Mouse (Mus musculus): ENCODE data around the gene Adam22. TPM values are rescaled to one million over a fixed set of nuclear protein-coding genes. Genes with fewer than 3 reads are reported as not detected.
"Not testable (repeated sequence)": the region's sequence is repeated elsewhere in the genome, so short reads cannot be mapped to it uniquely, and the experiment has no call there.

The Adam22 gene
- polyA plus RNA-seq, 1 experiment from 2014 or later, result 7.3 TPM

DNA sequence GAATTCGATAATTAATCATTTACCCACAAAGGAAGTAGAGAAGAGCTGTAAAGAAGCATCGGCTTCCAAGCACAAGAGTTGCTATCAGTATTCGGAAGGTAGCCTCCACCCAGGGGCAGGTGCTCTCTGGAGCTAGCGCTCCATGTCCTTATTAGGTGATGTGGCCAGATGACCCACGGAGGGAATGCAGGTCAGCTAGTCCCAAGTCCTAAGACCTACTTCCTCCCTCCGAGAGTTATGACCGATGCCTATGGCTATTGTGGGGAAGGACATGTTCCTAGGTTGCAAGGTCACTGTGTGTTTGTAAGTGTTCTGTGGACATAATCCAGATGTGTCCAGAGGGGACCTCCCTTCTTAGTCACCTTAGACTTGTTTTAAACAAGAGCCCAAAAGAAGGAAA is 309.9 kb downstream of the Adam22 start:
- H3K4me3 ChIP-seq, result no peak overlapping the region
- no peaks in the 10 kb centered on the region for H3K27me3 ChIP-seq (ENCODE audit: poor library complexity, severe bottlenecking)
- no peak overlapping the region for H3K27ac ChIP-seq
- no peaks in the 10 kb centered on the region for H3K9me3 ChIP-seq
- 94% methylated on average over 7 of the region's 7 CpGs for WGBS
- H3K4me1 ChIP-seq, result peaks cover 18% of the 10 kb centered on the region
- no peak for DNase-seq (ENCODE audit: extremely low spot score, low spot score)
- peaks cover 34% of the 10 kb centered on the region for H3K36me3 ChIP-seq (replicated peaks)

DNA sequence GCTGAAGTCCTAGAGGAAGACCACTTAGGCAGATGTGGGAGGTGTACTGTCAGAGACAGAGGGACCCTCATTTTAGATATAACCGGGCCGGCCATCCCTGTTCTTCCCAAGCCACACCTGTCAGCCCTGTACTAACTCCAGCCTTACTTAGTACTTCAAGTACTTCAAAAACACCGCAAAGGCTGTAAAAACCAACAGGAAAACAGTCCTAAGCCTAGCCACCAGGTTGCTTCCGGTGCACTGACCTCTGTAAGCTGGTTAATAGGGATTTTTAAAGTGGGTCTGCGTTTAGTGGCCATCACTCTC is 311.0 kb downstream of the Adam22 start:
- H3K9me3 ChIP-seq, result no peaks in the 10 kb centered on the region
- peak overlapping the region; percentile 97 for H3K27ac ChIP-seq
- H3K36me3 ChIP-seq (replicated peaks), result peaks cover 29% of the 10 kb centered on the region
- no peaks in the 10 kb centered on the region for H3K27me3 ChIP-seq (ENCODE audit: poor library complexity, severe bottlenecking)
- 74% methylated on average over 5 of the region's 5 CpGs for WGBS
- peaks cover 18% of the 10 kb centered on the region for H3K4me1 ChIP-seq
- peak overlapping the region; percentile 76 for H3K4me3 ChIP-seq
- no peak for DNase-seq (ENCODE audit: extremely low spot score, low spot score)

DNA sequence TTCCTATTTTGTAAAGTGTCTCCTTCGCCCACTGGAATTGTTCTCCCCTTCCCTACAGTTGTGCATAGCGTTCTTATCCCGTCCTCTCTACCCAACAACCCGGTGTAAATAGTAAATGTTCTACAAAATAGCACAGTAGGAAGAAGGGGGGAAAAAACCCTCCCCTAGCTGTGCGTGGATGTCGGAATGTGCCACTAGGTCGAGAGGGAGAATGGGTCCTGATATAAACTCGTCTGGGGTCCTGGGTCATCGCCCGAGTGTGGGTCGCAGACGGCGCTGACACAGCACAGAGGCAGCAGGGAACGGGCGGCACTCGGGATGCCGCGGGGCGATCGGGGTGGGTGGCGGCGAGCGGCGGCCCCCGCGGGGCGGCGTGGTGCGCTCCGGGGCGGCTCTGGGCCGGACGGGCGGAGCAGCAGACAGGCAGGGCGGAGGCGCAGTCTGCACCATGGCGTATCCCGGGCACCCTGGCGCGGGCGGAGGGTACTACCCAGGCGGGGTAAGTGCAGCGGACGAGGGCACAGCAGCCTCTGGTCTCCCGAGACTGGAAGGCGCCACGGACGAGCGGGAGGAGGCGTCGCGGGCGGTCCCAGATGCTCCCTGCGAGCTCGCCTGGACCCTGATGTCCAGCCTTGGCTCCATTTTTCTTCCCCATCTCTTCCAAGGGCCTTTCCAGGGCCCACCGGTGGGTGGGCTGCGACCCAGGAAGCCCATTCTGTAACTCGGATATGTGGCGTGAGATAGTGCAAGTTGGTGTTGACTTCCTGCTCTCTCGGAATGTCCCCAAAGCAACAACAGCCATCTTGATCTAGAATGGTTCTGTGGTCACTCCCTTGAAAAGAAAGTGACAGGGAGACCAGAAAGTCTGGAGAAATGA is 311.6 kb downstream of the Adam22 start:
- peak; percentile 65 for DNase-seq (ENCODE audit: extremely low spot score, low spot score)
- Histone ChIP-seq H3K27me3 (ENCODE audit: poor library complexity, severe bottlenecking) (no peaks in the 10 kb centered on the region), H3K4me3 (peak overlapping the region; percentile 76), H3K4me1 (peaks cover 18% of the 10 kb centered on the region), H3K36me3 (replicated peaks) (peaks cover 24% of the 10 kb centered on the region), H3K27ac (peak overlapping the region; percentile 97), H3K9me3 (no peaks in the 10 kb centered on the region)
- 1% methylated on average over 60 of the region's 60 CpGs for WGBS

DNA sequence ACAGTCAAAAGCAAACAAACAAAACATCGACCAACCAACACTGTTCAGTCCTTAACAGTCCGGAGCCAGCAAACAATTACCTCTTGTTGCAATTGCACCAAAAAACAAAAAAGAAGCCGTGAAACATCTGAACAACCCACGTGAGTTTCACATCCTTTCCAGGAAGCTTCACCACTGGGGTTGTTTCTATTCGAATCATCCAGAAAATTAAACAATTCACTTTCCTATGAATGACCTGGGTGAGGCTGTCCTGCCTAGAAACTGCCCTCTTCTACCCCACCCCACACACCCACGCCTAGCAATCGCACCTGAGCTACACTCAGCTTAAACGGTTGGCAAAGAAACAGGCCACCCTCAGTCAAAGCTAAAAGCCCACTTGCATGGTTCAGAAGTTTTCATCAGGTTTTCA is 312.2 kb downstream of the Adam22 start:
- Histone ChIP-seq H3K27me3 (ENCODE audit: poor library complexity, severe bottlenecking) (no peaks in the 10 kb centered on the region), H3K4me1 (peaks cover 18% of the 10 kb centered on the region), H3K9me3 (no peaks in the 10 kb centered on the region), H3K27ac (peak overlapping the region; percentile 97), H3K36me3 (replicated peaks) (peaks cover 19% of the 10 kb centered on the region), H3K4me3 (peak overlapping the region; percentile 76)
- no peak for DNase-seq (ENCODE audit: extremely low spot score, low spot score)
- 53% methylated on average over 8 of the region's 8 CpGs for WGBS

DNA sequence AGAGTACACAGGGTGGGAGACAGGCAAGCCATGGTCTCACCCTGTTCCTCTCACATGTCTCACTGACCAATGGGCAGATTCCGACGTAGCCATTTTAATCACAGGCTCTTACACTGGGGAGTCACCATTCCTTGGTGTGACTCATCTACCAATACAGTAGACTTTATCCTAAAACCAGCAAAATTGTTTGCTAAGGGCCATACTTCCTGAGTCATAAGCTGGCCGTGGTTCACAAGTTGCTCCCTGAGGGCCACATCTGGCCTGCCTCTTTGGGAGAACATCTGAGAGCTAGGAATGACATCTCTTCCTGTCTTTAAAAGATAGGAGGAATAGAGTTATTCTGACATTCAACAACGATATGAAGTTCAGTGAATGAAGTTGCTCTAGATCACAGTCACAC is 314.1 kb downstream of the Adam22 start:
- Histone ChIP-seq H3K27ac (no peak overlapping the region), H3K36me3 (replicated peaks) (peaks cover 6% of the 10 kb centered on the region; the same call in 1 of the 2 replicates), H3K27me3 (ENCODE audit: poor library complexity, severe bottlenecking) (no peaks in the 10 kb centered on the region), H3K4me3 (no peak overlapping the region), H3K4me1 (peaks cover 18% of the 10 kb centered on the region), H3K9me3 (no peaks in the 10 kb centered on the region)
- WGBS, result 93% methylated on average over 4 of the region's 4 CpGs
- DNase-seq (ENCODE audit: extremely low spot score, low spot score), result no peak

DNA sequence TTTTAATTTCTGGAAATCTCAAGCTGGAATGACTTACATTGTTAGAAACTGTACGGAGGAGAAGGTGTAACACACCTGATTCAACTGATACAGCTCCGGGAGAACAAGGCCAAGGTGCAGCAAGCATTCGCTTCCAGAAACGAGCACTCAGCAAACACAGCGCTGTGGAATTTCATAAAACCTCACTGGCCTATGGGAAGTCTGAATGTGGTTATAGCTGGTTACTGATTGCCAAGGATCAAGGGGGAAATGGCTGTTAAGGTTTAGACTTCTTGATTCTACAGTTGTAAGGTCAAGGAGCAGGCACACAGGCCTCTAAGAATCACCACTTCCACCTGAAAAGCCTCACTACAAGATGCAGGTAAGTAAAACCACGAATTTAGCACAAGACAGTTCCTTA is 322.1 kb downstream of the Adam22 start, which contains the start of gene Sri:
Sri (plus strand) TSS at position 224 of the 400 bp plus-strand sequence.
- no peaks in the 10 kb centered on the region for H3K27me3 ChIP-seq (ENCODE audit: poor library complexity, severe bottlenecking)
- H3K4me1 ChIP-seq, result no peaks in the 10 kb centered on the region
- 88% methylated on average over 6 of the region's 6 CpGs for WGBS
- no peaks in the 10 kb centered on the region for H3K36me3 ChIP-seq (replicated peaks)
- H3K9me3 ChIP-seq, result no peaks in the 10 kb centered on the region
- H3K4me3 ChIP-seq, result no peak within 1 kb of the TSS
- no peak for DNase-seq (ENCODE audit: extremely low spot score, low spot score)
- no peak within 1 kb of the TSS for H3K27ac ChIP-seq

DNA sequence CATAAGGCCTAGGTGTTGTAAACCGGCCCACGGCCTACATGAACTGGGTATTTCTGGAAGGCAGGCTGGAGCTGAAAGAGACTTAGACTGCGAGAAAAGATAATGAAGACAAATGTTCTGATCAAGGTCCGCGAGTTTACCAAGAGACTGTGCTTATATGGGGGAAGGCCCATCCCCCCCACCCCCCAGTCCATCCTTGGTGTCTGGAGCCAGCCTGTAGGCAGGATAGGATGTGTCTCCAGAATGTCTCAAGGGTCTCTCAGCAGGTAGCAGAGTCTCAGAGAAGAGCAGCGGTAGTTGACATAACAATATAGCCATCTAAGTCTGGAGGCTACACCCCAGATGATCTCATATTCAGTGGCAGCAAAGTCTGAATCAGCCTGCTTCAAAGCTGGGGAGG is 333.4 kb downstream of the Adam22 start:
- 90% methylated on average over 6 of the region's 6 CpGs for WGBS
- not testable (repeated sequence) for H3K9me3 ChIP-seq; H3K27me3 ChIP-seq (ENCODE audit: poor library complexity, severe bottlenecking); H3K36me3 ChIP-seq (replicated peaks); H3K4me3 ChIP-seq; H3K27ac ChIP-seq; H3K4me1 ChIP-seq; DNase-seq (ENCODE audit: extremely low spot score, low spot score)

Small RNA genes within 50 kb of the gene (microRNA-seq; reads per million reads assigned to microRNA genes)
- not detected for gene Gm24196

Other genes with a start within 250 kb of the Adam22 start
- 72.7 and 74.8 TPM in 2 replicates for gene Dbf4, start 54.6 kb upstream of the Adam22 start, polyA plus RNA-seq (2016; fragmentation: Nextera tagmentation; extraction: Ambion mirVana)
- 9.3 and 9.4 TPM in 2 replicates for gene Slc25a40, start 54.7 kb upstream of the Adam22 start, polyA plus RNA-seq (2016; fragmentation: Nextera tagmentation; extraction: Ambion mirVana)